Mouse (Mus musculus) kidney, postnatal 25 days (tissue): Measurements from ENCODE around the gene Olfr458.
"Not testable (repeated sequence)": the region's sequence is repeated elsewhere in the genome, so short reads cannot be mapped to it uniquely, and the experiment has no call there.

ENCODE experiments used
- DNase-seq, 2 experiments: peaks; one replicate each; pipeline ENCODE4 v3.0.0; 2021; ENCODE audit warnings: mixed read lengths in 2 of 2

The Olfr458 gene

GRCm38 (mm10) chr6:42465096-42465495 is at the start of gene Olfr458:
Gene Olfr458, minus strand, starts transcription at chr6:42465196.
- no peak for DNase-seq

- no peak for DNase-seq
Measured at GRCm38 (mm10) chr6:42513461-42513860, 48.5 kb upstream of the Olfr458 start.

GRCm38 (mm10) chr6:42509311-42509710 is 44.3 kb upstream of the Olfr458 start:
- DNase-seq, result no peak

- DNase-seq, result peak; percentile 37 to 39
Measured at GRCm38 (mm10) chr6:42503478-42503877, 38.5 kb upstream of the Olfr458 start.

GRCm38 (mm10) chr6:42489731-42490130 is 24.7 kb upstream of the Olfr458 start:
- no peak for DNase-seq

- DNase-seq, result no peak
Measured at GRCm38 (mm10) chr6:42487114-42487513, 22.1 kb upstream of the Olfr458 start, which contains the start of gene Olfr456. Gene Olfr456, minus strand, starts transcription at chr6:42487214.

- DNase-seq, result no peak
Measured at GRCm38 (mm10) chr6:42484633-42485032, 19.6 kb upstream of the Olfr458 start.

GRCm38 (mm10) chr6:42476235-42476634 is 11.2 kb upstream of the Olfr458 start, which contains the start of gene Olfr457:
Gene Olfr457, minus strand, starts transcription at chr6:42476335.
- no peak for DNase-seq

- DNase-seq, result not testable (repeated sequence)
Measured at GRCm38 (mm10) chr6:42471298-42471697, 6.3 kb upstream of the Olfr458 start.

- DNase-seq, result no peak
Measured at GRCm38 (mm10) chr6:42470542-42470941, 5.5 kb upstream of the Olfr458 start.

GRCm38 (mm10) chr6:42447381-42447780 is 17.6 kb downstream of the Olfr458 start:
- no peak for DNase-seq

- DNase-seq, result no peak
Measured at GRCm38 (mm10) chr6:42444491-42444890, 20.5 kb downstream of the Olfr458 start.

- DNase-seq, result no peak
Measured at GRCm38 (mm10) chr6:42441395-42441794, 23.6 kb downstream of the Olfr458 start.

- no peak for DNase-seq
Measured at GRCm38 (mm10) chr6:42435490-42435889, 29.5 kb downstream of the Olfr458 start.

- peak; percentile 10 to 47 for DNase-seq
Measured at GRCm38 (mm10) chr6:42434446-42434845, 30.6 kb downstream of the Olfr458 start, which contains the start of gene Tas2r126. Gene Tas2r126, plus strand, starts transcription at chr6:42434535.

- no peak for DNase-seq
Measured at GRCm38 (mm10) chr6:42433554-42433953, 31.4 kb downstream of the Olfr458 start.

- no peak for DNase-seq
Measured at GRCm38 (mm10) chr6:42426337-42426736, 38.7 kb downstream of the Olfr458 start.

GRCm38 (mm10) chr6:42424472-42424871 is 40.5 kb downstream of the Olfr458 start:
- DNase-seq, result no peak

GRCm38 (mm10) chr6:42421439-42421838 is 43.6 kb downstream of the Olfr458 start:
- DNase-seq, result no peak

GRCm38 (mm10) chr6:42419443-42419842 is 45.6 kb downstream of the Olfr458 start:
- DNase-seq, result no peak
